ENCODE assay signal across 8 mouse cellular contexts in genomic region chr16:75767250-75768002, GRCm38 (mm10). TPM values are rescaled to one million over a fixed set of nuclear protein-coding genes. Genes with fewer than 3 reads are reported as not detected.
A peak's percentile ranks its signal among the peaks of the same experiment; 100 is the strongest.
DNase-seq lines count a peak whose midpoint lies in the region; ATAC-seq and TF ChIP-seq lines count a peak whose summit lies in the region.

No protein-coding gene starts in this region.

- no peak for DNase-seq in gastrocnemius, adult 2 months
- DNase-seq in gastrocnemius, postnatal 4 days (ENCODE audit: low spot score in 2 of 2): no peak
- DNase-seq in MN1 (ENCODE audit: low spot score): peak; percentile 18
- DNase-seq in induced T-regulatory cell, adult 2 months (ENCODE audit: low read depth): peak; percentile 73
- DNase-seq in right cerebral cortex, postnatal 14 days: no peak

- ATAC-seq in lung, embryonic 16.5 days (ENCODE audit: low read depth): peak; percentile 58
- peak; percentile 70; the same call in 1 of the 2 replicates for ATAC-seq in stomach, embryonic 16.5 days (ENCODE audit: insufficient read depth, low FRiP score)

- peaks cover 19% of the 10 kb centered on the region for H3K4me1 ChIP-seq in erythroblast, embryonic 14.5 days (ENCODE audit: control insufficient read depth)
- H3K4me1 ChIP-seq in lung, embryonic 16.5 days (replicated peaks; ENCODE audit: control insufficient read depth, insufficient read depth, low read length): peaks cover 9% of the 10 kb centered on the region
- H3K4me1 ChIP-seq in stomach, embryonic 16.5 days (ENCODE audit: control insufficient read depth, insufficient read depth, low read length): peaks cover 4% of the 10 kb centered on the region; the same call in 1 of the 2 replicates

- peak overlapping the region; percentile 59 for H3K9ac ChIP-seq in lung, embryonic 16.5 days (ENCODE audit: low read length)
- peak overlapping the region; percentile 84 for H3K9ac ChIP-seq in stomach, embryonic 16.5 days (ENCODE audit: low read length)

- peak overlapping the region; percentile 65 for H3K4me2 ChIP-seq in lung, embryonic 16.5 days (ENCODE audit: low read depth, low read length)
- peak overlapping the region; percentile 62 for H3K4me2 ChIP-seq in stomach, embryonic 16.5 days (ENCODE audit: low read depth, low read length)

- peaks cover 17% of the 10 kb centered on the region for H3K36me3 ChIP-seq in erythroblast, embryonic 14.5 days (ENCODE audit: control insufficient read depth)
- H3K36me3 ChIP-seq in lung, embryonic 16.5 days (ENCODE audit: control insufficient read depth, insufficient read depth, low read length): peaks cover 11% of the 10 kb centered on the region
- no peaks in the 10 kb centered on the region for H3K36me3 ChIP-seq in stomach, embryonic 16.5 days (ENCODE audit: control insufficient read depth, insufficient read depth, low read length)

- no peaks in the 10 kb centered on the region for H3K27me3 ChIP-seq in erythroblast, embryonic 14.5 days (ENCODE audit: control insufficient read depth)
- H3K27me3 ChIP-seq in lung, embryonic 16.5 days (ENCODE audit: control insufficient read depth, insufficient read depth, low read depth, low read length): no peaks in the 10 kb centered on the region
- H3K27me3 ChIP-seq in stomach, embryonic 16.5 days (ENCODE audit: control insufficient read depth, insufficient read depth, low read length): no peaks in the 10 kb centered on the region

- peak overlapping the region; percentile 78 for H3K27ac ChIP-seq in gastrocnemius, adult 2 months
- H3K27ac ChIP-seq in lung, embryonic 16.5 days (ENCODE audit: low read length): peak overlapping the region; percentile 71
- H3K27ac ChIP-seq in stomach, embryonic 16.5 days (ENCODE audit: low read length): peak overlapping the region; percentile 50

- no peaks in the 10 kb centered on the region for H3K9me3 ChIP-seq in erythroblast, embryonic 14.5 days (ENCODE audit: control insufficient read depth, low read length)
- H3K9me3 ChIP-seq in lung, embryonic 16.5 days (ENCODE audit: control insufficient read depth, low read length): no peaks in the 10 kb centered on the region
- no peaks in the 10 kb centered on the region for H3K9me3 ChIP-seq in stomach, embryonic 16.5 days (replicated peaks; ENCODE audit: control insufficient read depth, low read length)

- 14% methylated on average over 21 of the region's 21 CpGs for WGBS in lung, embryonic 16.5 days
- 19% methylated on average over 21 of the region's 21 CpGs for WGBS in stomach, embryonic 16.5 days

- peak overlapping the region; percentile 76 for H3K4me3 ChIP-seq in gastrocnemius, adult 2 months
- H3K4me3 ChIP-seq in erythroblast, embryonic 14.5 days (replicated peaks): peak overlapping the region; percentile 73
- peak overlapping the region; percentile 85 for H3K4me3 ChIP-seq in lung, embryonic 16.5 days (ENCODE audit: low read length)
- peak overlapping the region; percentile 88 for H3K4me3 ChIP-seq in stomach, embryonic 16.5 days (replicated peaks; ENCODE audit: low read length)

- TF ChIP-seq CTCF in gastrocnemius, adult 2 months (IDR thresholded peaks at IDR 0.05): no peak

- intact Hi-C loops in gastrocnemius, adult 2 months (cut with DNase I): no loop called here

RNA-seq across cellular contexts. Expression of gene Hspa13, which starts 0.5 kb away (rescaled TPM):
- 1 to 10 TPM; 7.8 to 9.1 TPM for total RNA-seq in gastrocnemius, adult 2 months (2021)
- 10 to 100 TPM; 18.2 to 20.6 TPM for total RNA-seq in gastrocnemius, postnatal 4 days (2021)
- 0.01 and 0.05 TPM in 2 replicates for polyA plus RNA-seq in erythroblast, embryonic 14.5 days (2012)
- 31.4 and 32.5 TPM in 2 replicates for polyA plus RNA-seq in lung, embryonic 16.5 days (2015; fragmentation: Nextera tagmentation; extraction: Ambion mirVana)
- 28.8 and 29.3 TPM in 2 replicates for polyA plus RNA-seq in stomach, embryonic 16.5 days (2015; fragmentation: Nextera tagmentation; extraction: Ambion mirVana)

Comparison
In these comparisons a context has a peak if more than half of its experiments do, and no peak if none do; other contexts are left out.
1. DNase-seq: peak in MN1 (single experiment) and induced T-regulatory cell, adult 2 months (single experiment); none in gastrocnemius, adult 2 months (single experiment), gastrocnemius, postnatal 4 days (0 of 2) and right cerebral cortex, postnatal 14 days (single experiment).
2. RNA of gene Hspa13, which starts 0.5 kb away (polyA plus RNA-seq): 31.4 to 32.5 TPM in lung, embryonic 16.5 days and 28.8 to 29.3 TPM in stomach, embryonic 16.5 days; 0.01 to 0.05 TPM in erythroblast, embryonic 14.5 days; every median in the first group is over 10 times any median in the second.
3. Peak in every context shown above with its lines, with median percentiles within 50 percentile points of each other: H3K27ac ChIP-seq and H3K4me3 ChIP-seq.